Mouse (Mus musculus): ENCODE results near the gene Gm10097. TPM values are rescaled to one million over a fixed set of nuclear protein-coding genes. Genes with fewer than 3 reads are reported as not detected.

The Gm10097 gene
- polyA plus RNA-seq, 1 experiment from 2014 or later: 0.21 TPM

GRCm38 (mm10) chr10:5096996-5097753, 28.2 kb downstream of the Gm10097 start:
- Histone ChIP-seq H3K27me3 (ENCODE audit: control insufficient read depth, insufficient read depth, low read length) (no peaks in the 10 kb centered on the region), H3K36me3 (replicated peaks; ENCODE audit: control insufficient read depth, insufficient read depth) (peaks cover 27% of the 10 kb centered on the region; the same call in 1 of the 2 replicates), H3K4me1 (replicated peaks; ENCODE audit: control insufficient read depth, insufficient read depth, low read length) (no peaks in the 10 kb centered on the region), H3K9ac (no peak overlapping the region), H3K4me2 (replicated peaks) (no peak overlapping the region), H3K27ac (no peak overlapping the region), H3K9me3 (ENCODE audit: control insufficient read depth, low read length) (no peaks in the 10 kb centered on the region), H3K4me3 (replicated peaks; ENCODE audit: low read length) (no peak overlapping the region)
- DNase-seq (ENCODE audit: low spot score): no peak
- 80% methylated on average over 10 of the region's 10 CpGs for WGBS
- ATAC-seq (ENCODE audit: low FRiP score): no peak

- ATAC-seq (ENCODE audit: low FRiP score) (no peak), DNase-seq (ENCODE audit: low spot score) (no peak)
- WGBS: 75% methylated on average over 2 of the region's 2 CpGs
Measured at GRCm38 (mm10) chr10:5097754-5098137, 28.8 kb downstream of the Gm10097 start.

GRCm38 (mm10) chr10:5110773-5111172, 41.8 kb downstream of the Gm10097 start:
- no peak overlapping the region for H3K27ac ChIP-seq
- no peak overlapping the region for H3K4me3 ChIP-seq (replicated peaks; ENCODE audit: low read length)
- no peaks in the 10 kb centered on the region for H3K27me3 ChIP-seq (ENCODE audit: control insufficient read depth, insufficient read depth, low read length)
- 96% methylated on average over 5 of the region's 5 CpGs for WGBS
- H3K4me2 ChIP-seq (replicated peaks): no peak overlapping the region
- no peaks in the 10 kb centered on the region for H3K4me1 ChIP-seq (replicated peaks; ENCODE audit: control insufficient read depth, insufficient read depth, low read length)
- DNase-seq (ENCODE audit: low spot score): no peak
- ATAC-seq (ENCODE audit: low FRiP score): no peak
- peaks cover 81% of the 10 kb centered on the region for H3K36me3 ChIP-seq (replicated peaks; ENCODE audit: control insufficient read depth, insufficient read depth)
- H3K9me3 ChIP-seq (ENCODE audit: control insufficient read depth, low read length): no peaks in the 10 kb centered on the region
- no peak overlapping the region for H3K9ac ChIP-seq

More at GRCm38 (mm10) chr10:5097754-5098137, 28.8 kb downstream of the Gm10097 start:
- H3K4me2 ChIP-seq (replicated peaks): no peak overlapping the region
- no peak overlapping the region for H3K27ac ChIP-seq
- no peak overlapping the region for H3K9ac ChIP-seq
- no peaks in the 10 kb centered on the region for H3K27me3 ChIP-seq (ENCODE audit: control insufficient read depth, insufficient read depth, low read length)
- H3K36me3 ChIP-seq (replicated peaks; ENCODE audit: control insufficient read depth, insufficient read depth): peaks cover 27% of the 10 kb centered on the region
- H3K4me3 ChIP-seq (replicated peaks; ENCODE audit: low read length): no peak overlapping the region
- no peaks in the 10 kb centered on the region for H3K4me1 ChIP-seq (replicated peaks; ENCODE audit: control insufficient read depth, insufficient read depth, low read length)
- no peaks in the 10 kb centered on the region for H3K9me3 ChIP-seq (ENCODE audit: control insufficient read depth, low read length)

GRCm38 (mm10) chr10:5116155-5116554, 47.2 kb downstream of the Gm10097 start:
- no peak overlapping the region for H3K4me3 ChIP-seq (replicated peaks; ENCODE audit: low read length)
- H3K9ac ChIP-seq: no peak overlapping the region
- ATAC-seq (ENCODE audit: low FRiP score) (no peak), DNase-seq (ENCODE audit: low spot score) (no peak)
- H3K9me3 ChIP-seq (ENCODE audit: control insufficient read depth, low read length): no peaks in the 10 kb centered on the region
- H3K4me2 ChIP-seq (replicated peaks): no peak overlapping the region
- no peak overlapping the region for H3K27ac ChIP-seq
- WGBS: 81% methylated on average over 5 of the region's 5 CpGs
- peaks cover 55% of the 10 kb centered on the region for H3K36me3 ChIP-seq (replicated peaks; ENCODE audit: control insufficient read depth, insufficient read depth)
- no peaks in the 10 kb centered on the region for H3K27me3 ChIP-seq (ENCODE audit: control insufficient read depth, insufficient read depth, low read length)
- no peaks in the 10 kb centered on the region for H3K4me1 ChIP-seq (replicated peaks; ENCODE audit: control insufficient read depth, insufficient read depth, low read length)

- 91% methylated on average over 6 of the region's 6 CpGs for WGBS
- no peak for ATAC-seq (ENCODE audit: low FRiP score)
- H3K27ac ChIP-seq: no peak overlapping the region
- no peaks in the 10 kb centered on the region for H3K27me3 ChIP-seq (ENCODE audit: control insufficient read depth, insufficient read depth, low read length)
- no peak for DNase-seq (ENCODE audit: low spot score)
- H3K36me3 ChIP-seq (replicated peaks; ENCODE audit: control insufficient read depth, insufficient read depth): peaks cover 55% of the 10 kb centered on the region
- no peak overlapping the region for H3K4me3 ChIP-seq (replicated peaks; ENCODE audit: low read length)
- H3K9ac ChIP-seq: no peak overlapping the region
- H3K4me2 ChIP-seq (replicated peaks): no peak overlapping the region
- no peaks in the 10 kb centered on the region for H3K9me3 ChIP-seq (ENCODE audit: control insufficient read depth, low read length)
- no peaks in the 10 kb centered on the region for H3K4me1 ChIP-seq (replicated peaks; ENCODE audit: control insufficient read depth, insufficient read depth, low read length)
Measured at GRCm38 (mm10) chr10:5116720-5117119, 47.7 kb downstream of the Gm10097 start.

Measured in hindbrain, embryonic 14.5 days (tissue).